Mouse (Mus musculus) lung, embryonic 16.5 days (tissue): ENCODE data around the gene Cog1. TPM values are rescaled to one million over a fixed set of nuclear protein-coding genes. Genes with fewer than 3 reads are reported as not detected.

ENCODE experiments used
- ATAC-seq: fragments of 200-750 bp; cut with Nextera tagmentation; 2 replicates; pipeline ENCODE4 v1.8.0; 2017; ENCODE audit warnings: low read depth, mild to moderate bottlenecking, moderate library complexity
- H3K27ac ChIP-seq: fragments of 300-500 bp; sonication (generic); 2 replicates; pipeline ENCODE4 v1.5.1; 2014; ENCODE audit warnings: mild to moderate bottlenecking, control low read depth, low read length
- H3K27me3 ChIP-seq: fragments of 300-500 bp; sonication (generic); 2 replicates; pipeline ENCODE4 v1.6.1; 2014; ENCODE audit warnings: low read depth, low read length, mixed read lengths; ENCODE audit not compliant: control insufficient read depth, insufficient read depth
- H3K36me3 ChIP-seq: fragments of 300-500 bp; sonication (generic); 2 replicates; pipeline ENCODE4 v1.6.1; 2014; ENCODE audit warnings: low read length; ENCODE audit not compliant: control insufficient read depth, insufficient read depth
- H3K4me1 ChIP-seq: fragments of 300-500 bp; sonication (generic); replicated peaks from 2 replicates; pipeline ENCODE4 v1.6.1; 2014; ENCODE audit warnings: low read length, mixed read lengths; ENCODE audit not compliant: control insufficient read depth, insufficient read depth
- H3K4me2 ChIP-seq: fragments of 300-500 bp; sonication (generic); 2 replicates; pipeline ENCODE4 v1.6.1; 2014; ENCODE audit warnings: low read depth, low read length, control low read depth
- H3K4me3 ChIP-seq: fragments of 300-500 bp; sonication (generic); 2 replicates; pipeline ENCODE4 v1.5.1; 2014; ENCODE audit warnings: mild to moderate bottlenecking, low read length, control low read depth
- H3K9ac ChIP-seq: fragments of 300-500 bp; sonication (generic); 2 replicates; pipeline ENCODE4 v1.6.1; 2014; ENCODE audit warnings: low read length, control low read depth
- H3K9me3 ChIP-seq: fragments of 300-500 bp; sonication (generic); 2 replicates; pipeline ENCODE4 v1.6.1; 2016; ENCODE audit warnings: low read length; ENCODE audit not compliant: control insufficient read depth
- WGBS: fragments of 180-500 bp; shearing (Covaris S2); extraction: QIAGEN DNeasy Blood & Tissue Kit; methylation state at CpG from one replicate; pipeline ENCODE4 v1.1.7; 2014; 5-methylcytosine and 5-hydroxymethylcytosine counted together
- polyA plus RNA-seq: library from polyadenylated mRNA; unstranded; fragments of >200 nt; fragmentation: Nextera tagmentation; extraction: Ambion mirVana; gene quantifications from 2 replicates; pipeline ENCODE4 v1.2.1, GENCODE M21; 2015

The Cog1 gene
- polyA plus RNA-seq: 22.0 and 23.3 TPM in 2 replicates

GRCm38 (mm10) chr11:113648690-113649352 lies at the start of gene Cog1:
Gene Cog1, plus strand, starts transcription at chr11:113649169.
- peaks cover 15% of the 10 kb centered on the region for H3K36me3 ChIP-seq
- peak within 1 kb of the TSS; percentile 67 for H3K4me2 ChIP-seq
- ATAC-seq: no peak
- H3K4me1 ChIP-seq: peaks cover 16% of the 10 kb centered on the region
- peaks cover 5% of the 10 kb centered on the region; the same call in 1 of the 2 replicates for H3K9me3 ChIP-seq
- peak within 1 kb of the TSS; percentile 86 for H3K27ac ChIP-seq
- peak within 1 kb of the TSS; percentile 88 for H3K4me3 ChIP-seq
- H3K27me3 ChIP-seq: no peaks in the 10 kb centered on the region
- H3K9ac ChIP-seq: peak within 1 kb of the TSS; percentile 96
- WGBS: 41% methylated on average over 26 of the region's 26 CpGs

DNA sequence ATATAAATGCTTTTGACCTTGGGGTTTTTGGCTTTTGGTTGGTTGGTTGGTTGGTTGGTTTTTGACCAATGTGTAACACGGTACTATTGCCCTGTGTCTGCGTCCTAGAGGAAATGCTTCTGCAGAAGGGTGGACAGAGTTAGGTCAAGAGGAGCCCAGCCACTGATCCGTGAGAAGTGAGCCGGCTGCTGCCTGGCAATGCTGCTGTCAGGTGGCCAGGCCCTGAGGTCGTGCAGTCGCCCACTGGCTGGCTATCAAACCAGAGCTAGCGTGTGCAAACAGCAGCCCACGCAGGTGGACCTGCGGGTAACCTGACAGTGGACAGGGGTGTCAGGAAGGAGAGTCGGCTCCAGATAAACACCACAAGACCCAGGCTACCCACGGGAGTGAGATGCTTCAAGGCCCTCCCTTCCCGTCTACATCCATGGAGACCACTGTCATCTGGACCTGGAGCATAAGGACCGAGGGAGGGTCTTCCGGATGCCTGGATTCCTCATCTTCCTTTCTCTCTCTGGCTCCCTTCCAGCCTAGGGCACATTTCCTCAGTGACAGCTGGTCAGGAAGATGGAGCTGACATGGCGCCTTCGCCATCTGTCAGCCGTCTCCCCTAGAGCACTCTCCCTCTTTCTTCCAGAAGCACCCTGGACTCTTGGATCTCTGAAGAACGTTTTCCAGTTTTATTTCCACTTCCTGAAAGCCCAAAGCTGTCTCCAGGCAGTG lies 48.3 kb upstream of the Cog1 start:
- Histone ChIP-seq H3K36me3 (no peaks in the 10 kb centered on the region), H3K9ac (no peak overlapping the region), H3K4me1 (no peaks in the 10 kb centered on the region), H3K9me3 (no peaks in the 10 kb centered on the region), H3K4me2 (no peak overlapping the region), H3K27me3 (no peaks in the 10 kb centered on the region), H3K27ac (no peak overlapping the region), H3K4me3 (no peak overlapping the region)
- ATAC-seq: no peak
- 80% methylated on average over 18 of the region's 18 CpGs for WGBS

- 0 out of 2 replicates have a peak, but pooled peaks cover 3% of the 10 kb centered on the region for H3K9me3 ChIP-seq
- 52% methylated on average over 12 of the region's 12 CpGs for WGBS
- H3K4me3 ChIP-seq: no peak overlapping the region
- H3K27ac ChIP-seq: no peak overlapping the region
- H3K4me2 ChIP-seq: no peak overlapping the region
- H3K36me3 ChIP-seq: no peaks in the 10 kb centered on the region
- H3K27me3 ChIP-seq: no peaks in the 10 kb centered on the region
- no peak for ATAC-seq
- no peak overlapping the region for H3K9ac ChIP-seq
- H3K4me1 ChIP-seq: no peaks in the 10 kb centered on the region
Observed at GRCm38 (mm10) chr11:113601616-113602343, 47.2 kb upstream of the Cog1 start.

DNA sequence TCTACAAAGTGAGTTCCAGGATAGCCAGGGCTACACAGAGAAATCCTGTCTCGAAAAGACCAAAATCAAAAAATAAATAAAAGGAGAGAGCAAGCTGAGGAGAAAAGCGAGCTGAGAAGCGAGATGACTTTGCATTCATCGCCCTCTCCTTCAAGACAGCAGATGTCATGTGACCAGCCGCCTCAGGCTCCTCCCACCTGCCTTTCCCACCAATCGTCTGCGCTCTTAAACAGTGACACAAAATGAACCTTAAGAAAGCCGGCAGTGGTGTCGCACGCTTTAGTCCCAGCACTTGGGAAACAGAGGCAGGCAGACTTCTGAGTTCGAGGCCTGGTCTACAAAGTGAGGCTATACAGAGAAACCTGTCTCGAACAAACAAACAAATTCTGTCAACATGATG lies 41.4 kb upstream of the Cog1 start:
- no peak overlapping the region for H3K4me2 ChIP-seq
- no peak for ATAC-seq
- no peak overlapping the region for H3K9ac ChIP-seq
- no peaks in the 10 kb centered on the region for H3K27me3 ChIP-seq
- no peaks in the 10 kb centered on the region for H3K36me3 ChIP-seq
- 93% methylated on average over 12 of the region's 12 CpGs for WGBS
- 0 out of 2 replicates have a peak, but pooled peaks cover 3% of the 10 kb centered on the region for H3K9me3 ChIP-seq
- H3K4me3 ChIP-seq: no peak overlapping the region
- H3K27ac ChIP-seq: no peak overlapping the region
- peaks cover 14% of the 10 kb centered on the region for H3K4me1 ChIP-seq

- no peak overlapping the region for H3K27ac ChIP-seq
- H3K27me3 ChIP-seq: no peaks in the 10 kb centered on the region
- H3K9me3 ChIP-seq: 0 out of 2 replicates have a peak, but pooled peaks cover 3% of the 10 kb centered on the region
- H3K9ac ChIP-seq: no peak overlapping the region
- H3K4me1 ChIP-seq: peaks cover 14% of the 10 kb centered on the region
- no peak overlapping the region for H3K4me3 ChIP-seq
- no peaks in the 10 kb centered on the region for H3K36me3 ChIP-seq
- no peak for ATAC-seq
- H3K4me2 ChIP-seq: no peak overlapping the region
- WGBS: 53% methylated on average over 5 of the region's 5 CpGs
Observed at GRCm38 (mm10) chr11:113609581-113609980, 39.4 kb upstream of the Cog1 start.

DNA sequence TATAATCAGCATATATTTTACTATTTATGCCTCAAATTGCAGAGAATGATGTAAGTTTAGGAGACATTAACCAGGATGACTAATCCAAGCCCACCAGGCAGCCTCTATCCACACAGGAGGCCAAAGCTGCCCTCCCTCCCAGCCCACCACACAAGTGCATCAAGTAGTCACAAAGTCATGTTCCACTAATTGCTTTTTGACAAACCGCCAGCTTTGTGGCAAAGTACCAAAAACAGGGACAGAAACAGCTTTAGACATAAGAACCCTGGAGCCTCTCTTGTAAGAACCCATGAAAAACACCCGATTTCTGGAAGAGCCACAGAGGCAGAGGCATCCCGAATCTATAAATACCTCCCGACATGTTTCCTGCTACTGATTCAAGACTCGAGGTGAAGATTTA lies 38.7 kb upstream of the Cog1 start:
- Histone ChIP-seq H3K4me1 (peaks cover 14% of the 10 kb centered on the region), H3K36me3 (no peaks in the 10 kb centered on the region), H3K27ac (no peak overlapping the region), H3K9ac (no peak overlapping the region), H3K4me2 (no peak overlapping the region), H3K9me3 (0 out of 2 replicates have a peak, but pooled peaks cover 3% of the 10 kb centered on the region), H3K27me3 (no peaks in the 10 kb centered on the region), H3K4me3 (no peak overlapping the region)
- ATAC-seq: no peak
- 52% methylated on average over 5 of the region's 5 CpGs for WGBS

DNA sequence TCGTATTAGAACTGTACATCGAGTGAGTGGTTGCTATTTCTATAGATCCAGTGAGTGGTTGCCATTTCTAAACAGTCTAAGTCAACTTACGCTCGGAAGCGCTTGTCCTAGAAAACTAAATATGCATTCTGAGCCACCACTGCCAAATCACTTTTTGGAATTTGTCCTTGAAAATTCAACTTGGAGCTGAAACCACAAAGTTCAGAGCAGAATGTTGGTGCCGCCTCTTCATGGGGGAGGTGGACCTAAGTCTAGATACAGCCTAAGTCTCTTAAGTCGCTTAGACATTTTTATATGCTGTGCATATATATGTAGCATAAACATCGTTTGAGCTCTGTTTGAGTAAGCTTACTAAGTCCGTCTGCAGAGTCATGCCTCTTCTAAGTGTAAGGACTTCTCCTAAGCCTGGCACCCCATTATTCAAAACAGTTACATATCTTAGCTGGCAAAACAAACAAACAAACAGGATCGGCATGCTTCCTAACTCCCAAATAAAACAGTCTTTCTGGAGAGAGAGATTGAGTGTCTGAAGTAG lies 37.8 kb upstream of the Cog1 start:
- Histone ChIP-seq H3K4me3 (no peak overlapping the region), H3K9ac (no peak overlapping the region), H3K4me1 (peaks cover 14% of the 10 kb centered on the region), H3K4me2 (no peak overlapping the region), H3K27me3 (no peaks in the 10 kb centered on the region), H3K27ac (peak overlapping the region; percentile 84), H3K36me3 (no peaks in the 10 kb centered on the region), H3K9me3 (0 out of 2 replicates have a peak, but pooled peaks cover under 1% of the 10 kb centered on the region)
- peak; percentile 59 for ATAC-seq
- WGBS: 50% methylated on average over 10 of the region's 10 CpGs

GRCm38 (mm10) chr11:113611664-113612611 lies 37.0 kb upstream of the Cog1 start:
- peak; percentile 79 for ATAC-seq
- Histone ChIP-seq H3K27ac (peak overlapping the region; percentile 84), H3K4me3 (no peak overlapping the region; the same call in 1 of the 2 replicates), H3K4me2 (peak overlapping the region; percentile 43), H3K9me3 (no peaks in the 10 kb centered on the region), H3K36me3 (no peaks in the 10 kb centered on the region), H3K27me3 (no peaks in the 10 kb centered on the region), H3K4me1 (peaks cover 14% of the 10 kb centered on the region), H3K9ac (peak overlapping the region; percentile 37; the same call in 1 of the 2 replicates)
- WGBS: 10% methylated on average over 24 of the region's 24 CpGs
